In the genomic region with DNA sequence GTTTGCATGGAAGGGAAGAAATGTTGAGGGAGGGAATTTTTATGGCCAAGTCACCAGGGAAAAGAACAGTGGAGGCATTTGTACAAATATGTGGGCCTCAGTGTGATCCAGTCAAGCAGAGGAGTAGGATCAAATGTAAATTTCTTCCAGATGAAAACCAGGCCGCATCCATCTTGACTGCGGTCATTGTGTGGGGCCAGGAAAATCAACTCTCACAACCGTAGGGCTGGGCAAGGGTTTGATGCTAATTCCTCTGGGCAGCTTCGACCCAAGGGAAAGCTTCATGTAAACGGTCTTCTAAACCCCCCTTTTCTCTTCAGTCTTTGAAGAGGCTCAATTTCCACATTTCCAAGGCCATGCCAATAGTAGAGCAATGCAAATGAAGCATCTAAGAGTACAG, we compare ENCODE assay signal across 14 mouse cellular contexts.
"Had no signal": no experiment of that assay in that cellular context is flagged by ENCODE, and none has a peak within 500 bp of the region (broad histone marks: within the 10 kb centered on the region; RNA-seq: fewer than 3 reads in every experiment).

No protein-coding gene starts in this region.

- ATAC-seq: lung, postnatal 0 days; midbrain, embryonic 15.5 days had no signal

- H3K27ac ChIP-seq: limb, embryonic 13.5 days; liver, embryonic 15.5 days; macrophage; midbrain, embryonic 15.5 days; neural tube, embryonic 13.5 days; stomach, postnatal 0 days had no signal

- H3K4me2 ChIP-seq: limb, embryonic 13.5 days; liver, embryonic 11.5 days; liver, embryonic 15.5 days; midbrain, embryonic 11.5 days; midbrain, embryonic 15.5 days; neural tube, embryonic 13.5 days had no signal

- H3K27me3 ChIP-seq: limb, embryonic 13.5 days; liver, embryonic 15.5 days; midbrain, embryonic 15.5 days; neural tube, embryonic 13.5 days had no signal

- H3K9ac ChIP-seq: limb, embryonic 13.5 days; liver, embryonic 15.5 days; midbrain, embryonic 15.5 days; neural tube, embryonic 13.5 days had no signal

- H3K4me3 ChIP-seq: limb, embryonic 13.5 days; liver, embryonic 15.5 days; megakaryocyte, embryonic 14.5 days; midbrain, embryonic 15.5 days; neural tube, embryonic 13.5 days had no signal

- H3K9me3 ChIP-seq: limb, embryonic 13.5 days; liver, embryonic 15.5 days; midbrain, embryonic 15.5 days; neural tube, embryonic 13.5 days had no signal

- DNase-seq: kidney, adult 8-10 months; kidney, postnatal 25 days; lung, adult 2 months; thymus, postnatal 4 days had no signal

- H3K4me1 ChIP-seq: liver, embryonic 15.5 days; megakaryocyte, embryonic 14.5 days; midbrain, embryonic 15.5 days; neural tube, embryonic 13.5 days had no signal

- H3K36me3 ChIP-seq: limb, embryonic 13.5 days; liver, embryonic 15.5 days; midbrain, embryonic 15.5 days; neural tube, embryonic 13.5 days had no signal
